ENCODE assay signal across 24 mouse cellular contexts in the genomic region with DNA sequence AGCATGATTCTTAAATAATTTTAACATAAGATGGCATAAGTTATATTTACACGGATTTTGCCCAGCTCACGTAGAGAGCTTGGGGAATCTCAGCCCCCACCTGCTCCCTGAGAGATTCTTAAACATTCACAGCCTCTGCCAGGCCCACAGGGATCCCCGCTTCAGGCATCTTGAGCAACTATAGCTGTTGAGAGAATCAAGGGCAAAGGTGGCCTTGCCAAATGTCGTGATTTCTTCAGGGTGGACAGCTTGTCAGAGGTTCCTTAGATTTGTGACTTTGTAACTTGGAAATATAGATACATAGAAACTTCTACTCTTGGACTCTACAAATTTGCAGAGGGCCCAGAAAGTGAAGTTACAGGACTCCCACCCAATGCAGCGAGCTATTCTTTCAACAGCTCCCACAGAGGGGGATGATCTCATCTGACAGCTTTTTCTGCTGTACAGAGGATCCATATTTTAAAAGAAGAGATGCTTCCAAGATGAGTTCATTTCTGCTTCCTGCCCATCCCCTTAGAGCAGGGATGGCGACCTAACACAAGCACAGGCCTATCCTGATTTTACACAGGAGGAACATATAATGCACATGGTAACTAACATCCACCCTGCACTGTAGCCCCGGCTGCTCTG. TPM values are rescaled to one million over a fixed set of nuclear protein-coding genes. Genes with fewer than 3 reads are reported as not detected.
DNase-seq lines count a peak whose midpoint lies in the region; ATAC-seq and TF ChIP-seq lines count a peak whose summit lies in the region.
"Had no signal": no experiment of that assay in that cellular context is flagged by ENCODE, and none has a peak within 500 bp of the region (broad histone marks: within the 10 kb centered on the region; RNA-seq: fewer than 3 reads in every experiment).

No protein-coding gene starts in this region.

- H3K36me3 ChIP-seq in hindbrain, embryonic 12.5 days = no peaks in the 10 kb centered on the region
- no peaks in the 10 kb centered on the region for H3K36me3 ChIP-seq in hindbrain, embryonic 13.5 days
- H3K36me3 ChIP-seq in stomach, embryonic 15.5 days = no peaks in the 10 kb centered on the region
- H3K36me3 ChIP-seq in stomach, postnatal 0 days (ENCODE audit: control insufficient read depth, insufficient read depth, low read length) = no peaks in the 10 kb centered on the region
- H3K36me3 ChIP-seq: intestine, embryonic 15.5 days; liver, embryonic 15.5 days; neural tube, embryonic 12.5 days had no signal

- TF ChIP-seq CTCF in stomach, postnatal 0 days (IDR thresholded peaks at IDR 0.05; ENCODE audit: low read depth) = no peak

- peak; percentile 54 for DNase-seq in adrenal gland, postnatal 10 days
- DNase-seq in adrenal gland, postnatal 4 days (ENCODE audit: low spot score in 2 of 2) = no peak
- no peak for DNase-seq in stomach, postnatal 0 days (ENCODE audit: low spot score)
- no peak for DNase-seq in left cerebral cortex, adult 18-20 months (ENCODE audit: low spot score in 2 of 2)
- DNase-seq: cerebellum, adult 11 months; heart, adult 18-20 months; lung, postnatal 36 days; thymus, postnatal 25 days had no signal

- H3K9ac ChIP-seq in hindbrain, embryonic 12.5 days = no peak overlapping the region
- no peak overlapping the region for H3K9ac ChIP-seq in hindbrain, embryonic 13.5 days
- H3K9ac ChIP-seq in stomach, embryonic 15.5 days = no peak overlapping the region
- H3K9ac ChIP-seq in stomach, postnatal 0 days (ENCODE audit: low read length) = no peak overlapping the region
- H3K9ac ChIP-seq: intestine, embryonic 15.5 days; liver, embryonic 15.5 days; neural tube, embryonic 12.5 days had no signal

- H3K4me2 ChIP-seq in hindbrain, embryonic 12.5 days (replicated peaks) = no peak overlapping the region
- no peak overlapping the region for H3K4me2 ChIP-seq in hindbrain, embryonic 13.5 days
- H3K4me2 ChIP-seq in stomach, embryonic 15.5 days = no peak overlapping the region
- H3K4me2 ChIP-seq in stomach, postnatal 0 days (replicated peaks; ENCODE audit: low read depth) = no peak overlapping the region
- H3K4me2 ChIP-seq: intestine, embryonic 15.5 days; liver, embryonic 15.5 days; neural tube, embryonic 12.5 days had no signal

- 0 out of 2 replicates have a peak overlapping the region, but pooled peaks have one; percentile 9 for H3K27ac ChIP-seq in hindbrain, embryonic 12.5 days
- H3K27ac ChIP-seq in hindbrain, embryonic 13.5 days = no peak overlapping the region
- H3K27ac ChIP-seq in stomach, embryonic 15.5 days = 0 out of 2 replicates have a peak overlapping the region, but pooled peaks have one; percentile 16
- H3K27ac ChIP-seq in stomach, postnatal 0 days (replicated peaks) = no peak overlapping the region
- H3K27ac ChIP-seq: intestine, embryonic 15.5 days; liver, embryonic 15.5 days; neural tube, embryonic 12.5 days had no signal

- no peak for TF ChIP-seq EP300 in stomach, postnatal 0 days (optimal IDR thresholded peaks at IDR 0.05)

- H3K9me3 ChIP-seq in hindbrain, embryonic 12.5 days (replicated peaks) = no peaks in the 10 kb centered on the region
- H3K9me3 ChIP-seq in hindbrain, embryonic 13.5 days = no peaks in the 10 kb centered on the region
- H3K9me3 ChIP-seq in stomach, embryonic 15.5 days = no peaks in the 10 kb centered on the region
- H3K9me3 ChIP-seq in stomach, postnatal 0 days (ENCODE audit: control insufficient read depth, low read length) = no peaks in the 10 kb centered on the region
- H3K9me3 ChIP-seq: intestine, embryonic 15.5 days; liver, embryonic 15.5 days; neural tube, embryonic 12.5 days had no signal

- H3K4me1 ChIP-seq in hindbrain, embryonic 12.5 days = peaks cover 29% of the 10 kb centered on the region
- peaks cover 32% of the 10 kb centered on the region for H3K4me1 ChIP-seq in hindbrain, embryonic 13.5 days (replicated peaks)
- peaks cover 14% of the 10 kb centered on the region for H3K4me1 ChIP-seq in stomach, embryonic 15.5 days
- H3K4me1 ChIP-seq in stomach, postnatal 0 days (replicated peaks; ENCODE audit: control insufficient read depth, insufficient read depth) = peaks cover 5% of the 10 kb centered on the region

- H3K27me3 ChIP-seq in hindbrain, embryonic 12.5 days = no peaks in the 10 kb centered on the region
- no peaks in the 10 kb centered on the region for H3K27me3 ChIP-seq in hindbrain, embryonic 13.5 days
- no peaks in the 10 kb centered on the region for H3K27me3 ChIP-seq in stomach, embryonic 15.5 days (replicated peaks)
- H3K27me3 ChIP-seq in stomach, postnatal 0 days (ENCODE audit: control insufficient read depth, insufficient read depth, low read length) = no peaks in the 10 kb centered on the region
- H3K27me3 ChIP-seq: intestine, embryonic 15.5 days; neural tube, embryonic 12.5 days had no signal

- H3K4me3 ChIP-seq in hindbrain, embryonic 12.5 days = no peak overlapping the region
- H3K4me3 ChIP-seq in hindbrain, embryonic 13.5 days = no peak overlapping the region
- no peak overlapping the region for H3K4me3 ChIP-seq in stomach, embryonic 15.5 days (replicated peaks)
- no peak overlapping the region for H3K4me3 ChIP-seq in stomach, postnatal 0 days (ENCODE audit: low read depth, low read length)
- H3K4me3 ChIP-seq: erythroblast, embryonic 14.5 days; intestine, embryonic 15.5 days; liver, embryonic 15.5 days; neural tube, embryonic 12.5 days had no signal

- no peak for ATAC-seq in hindbrain, embryonic 12.5 days (ENCODE audit: low FRiP score)
- no peak for ATAC-seq in hindbrain, embryonic 13.5 days (ENCODE audit: low FRiP score)
- no peak for ATAC-seq in stomach, embryonic 15.5 days (ENCODE audit: insufficient read depth, low FRiP score, low read depth)
- no peak for ATAC-seq in stomach, postnatal 0 days (ENCODE audit: low FRiP score, low TSS enrichment)
- no peak for ATAC-seq in erythroblast, adult 5-6 weeks (replicated peaks; ENCODE audit: low FRiP score, poor library complexity, severe bottlenecking)
- ATAC-seq: intestine, embryonic 15.5 days; midbrain, embryonic 16.5 days had no signal

- 79% methylated on average over 7 of the region's 7 CpGs for WGBS in hindbrain, embryonic 12.5 days
- 72% methylated on average over 7 of the region's 7 CpGs for WGBS in hindbrain, embryonic 13.5 days
- WGBS in stomach, embryonic 15.5 days = 73% methylated on average over 7 of the region's 7 CpGs
- WGBS in stomach, postnatal 0 days = 80% methylated on average over 7 of the region's 7 CpGs

RNA-seq across cellular contexts. Expression of a gene that starts 12.1 kb away (rescaled TPM):
- 1 to 10 TPM in 1 of 2 experiments, under 1 TPM in 1; 0.90 to 2.8 TPM for total RNA-seq in adrenal gland, postnatal 10 days (2021)
- 100 to 1,000 TPM in 1 of 2 experiments, 1 to 10 TPM in 1; 2.1 to 257 TPM for total RNA-seq in adrenal gland, postnatal 4 days (2021)
- 4.0 and 6.3 TPM in 2 replicates for polyA plus RNA-seq in hindbrain, embryonic 12.5 days (2016; fragmentation: Nextera tagmentation; extraction: Ambion mirVana)
- 6.9 and 8.7 TPM in 2 replicates for polyA plus RNA-seq in hindbrain, embryonic 13.5 days (2015; fragmentation: Nextera tagmentation; extraction: Ambion mirVana)
- 765 and 1,219 TPM in 2 replicates for polyA plus RNA-seq in stomach, embryonic 15.5 days (2015; fragmentation: Nextera tagmentation; extraction: Ambion mirVana)
- polyA plus RNA-seq in stomach, postnatal 0 days (2015; fragmentation: Nextera tagmentation; extraction: Ambion mirVana) = 1.7 and 2.6 TPM in 2 replicates
- total RNA-seq in erythroblast, adult 5-6 weeks (2015; ENCODE audit: low replicate concordance) = not detected in 2 replicates
- total RNA-seq in erythroblast, adult 5-6 weeks (2017; ENCODE audit: low replicate concordance) = not detected in 2 replicates
- 1 to 10 TPM; 1.9 to 2.0 TPM for total RNA-seq in left cerebral cortex, adult 18-20 months (2021)
- total RNA-seq: common myeloid progenitor, adult 5-6 weeks; heart, postnatal 25 days had no signal
- polyA plus RNA-seq: erythroblast, embryonic 14.5 days had no signal

RNA-seq across cellular contexts. Expression of a gene that starts 14.7 kb away (rescaled TPM):
- 1 to 10 TPM; 1.4 to 1.7 TPM for total RNA-seq in adrenal gland, postnatal 10 days (2021)
- total RNA-seq in adrenal gland, postnatal 4 days (2021) = 1 to 10 TPM; 2.9 to 3.2 TPM
- 1.7 and 1.9 TPM in 2 replicates for polyA plus RNA-seq in hindbrain, embryonic 12.5 days (2016; fragmentation: Nextera tagmentation; extraction: Ambion mirVana)
- 1.4 and 1.5 TPM in 2 replicates for polyA plus RNA-seq in hindbrain, embryonic 13.5 days (2015; fragmentation: Nextera tagmentation; extraction: Ambion mirVana)
- polyA plus RNA-seq in stomach, embryonic 15.5 days (2015; fragmentation: Nextera tagmentation; extraction: Ambion mirVana) = 0.83 TPM in 2 replicates
- polyA plus RNA-seq in stomach, postnatal 0 days (2015; fragmentation: Nextera tagmentation; extraction: Ambion mirVana) = 32.7 and 33.7 TPM in 2 replicates
- not detected in 2 replicates for total RNA-seq in erythroblast, adult 5-6 weeks (2015; ENCODE audit: low replicate concordance)
- not detected in 2 replicates for total RNA-seq in erythroblast, adult 5-6 weeks (2017; ENCODE audit: low replicate concordance)
- under 1 TPM; 0.19 to 0.21 TPM for total RNA-seq in left cerebral cortex, adult 18-20 months (2021)
- total RNA-seq: common myeloid progenitor, adult 5-6 weeks; heart, adult 18-20 months; heart, postnatal 25 days had no signal
- polyA plus RNA-seq: erythroblast, embryonic 14.5 days; large intestine, adult 2 months; small intestine, adult 2 months had no signal

RNA-seq across cellular contexts. Expression of a gene that starts 43.8 kb away (rescaled TPM):
- total RNA-seq in adrenal gland, postnatal 10 days (2021) = under 1 TPM; 0.24 to 0.27 TPM
- total RNA-seq in adrenal gland, postnatal 4 days (2021) = under 1 TPM; 0.45 to 0.59 TPM
- polyA plus RNA-seq in hindbrain, embryonic 12.5 days (2016; fragmentation: Nextera tagmentation; extraction: Ambion mirVana) = 0.21 and 0.34 TPM in 2 replicates
- 0.12 and 0.39 TPM in 2 replicates for polyA plus RNA-seq in hindbrain, embryonic 13.5 days (2015; fragmentation: Nextera tagmentation; extraction: Ambion mirVana)
- polyA plus RNA-seq in stomach, embryonic 15.5 days (2015; fragmentation: Nextera tagmentation; extraction: Ambion mirVana) = 0.09 TPM in 1 of 2 replicates, not detected in the other
- polyA plus RNA-seq in stomach, postnatal 0 days (2015; fragmentation: Nextera tagmentation; extraction: Ambion mirVana) = not detected in 2 replicates
- not detected in 2 replicates for total RNA-seq in erythroblast, adult 5-6 weeks (2015; ENCODE audit: low replicate concordance)
- total RNA-seq in erythroblast, adult 5-6 weeks (2017; ENCODE audit: low replicate concordance) = 1.3 TPM in 1 of 2 replicates, not detected in the other
- total RNA-seq in left cerebral cortex, adult 18-20 months (2021) = under 1 TPM; 0.52 to 0.74 TPM
- total RNA-seq: common myeloid progenitor, adult 5-6 weeks had no signal
- polyA plus RNA-seq: erythroblast, embryonic 14.5 days; intestine, embryonic 15.5 days; large intestine, adult 2 months; small intestine, adult 2 months; stomach, embryonic 16.5 days had no signal

RNA-seq across cellular contexts. Expression of a gene that starts 43.9 kb away (rescaled TPM):
- 10 to 100 TPM; 20.2 to 24.3 TPM for total RNA-seq in adrenal gland, postnatal 10 days (2021)
- total RNA-seq in adrenal gland, postnatal 4 days (2021) = 10 to 100 TPM; 36.1 to 36.9 TPM
- 37.0 and 38.9 TPM in 2 replicates for polyA plus RNA-seq in hindbrain, embryonic 12.5 days (2016; fragmentation: Nextera tagmentation; extraction: Ambion mirVana)
- 29.5 and 33.4 TPM in 2 replicates for polyA plus RNA-seq in hindbrain, embryonic 13.5 days (2015; fragmentation: Nextera tagmentation; extraction: Ambion mirVana)
- 28.5 and 33.7 TPM in 2 replicates for polyA plus RNA-seq in stomach, embryonic 15.5 days (2015; fragmentation: Nextera tagmentation; extraction: Ambion mirVana)
- 13.0 and 13.7 TPM in 2 replicates for polyA plus RNA-seq in stomach, postnatal 0 days (2015; fragmentation: Nextera tagmentation; extraction: Ambion mirVana)
- total RNA-seq in erythroblast, adult 5-6 weeks (2015; ENCODE audit: low replicate concordance) = 19.4 and 22.2 TPM in 2 replicates
- total RNA-seq in erythroblast, adult 5-6 weeks (2017; ENCODE audit: low replicate concordance) = 15.9 and 16.3 TPM in 2 replicates
- 10 to 100 TPM; 21.7 to 24.8 TPM for total RNA-seq in left cerebral cortex, adult 18-20 months (2021)

RNA-seq across cellular contexts. Expression of a gene that starts 57.3 kb away (rescaled TPM):
- total RNA-seq in adrenal gland, postnatal 10 days (2021) = not detected
- total RNA-seq in adrenal gland, postnatal 4 days (2021) = not detected
- 0.10 TPM in 1 of 2 replicates, not detected in the other for polyA plus RNA-seq in hindbrain, embryonic 12.5 days (2016; fragmentation: Nextera tagmentation; extraction: Ambion mirVana)
- polyA plus RNA-seq in hindbrain, embryonic 13.5 days (2015; fragmentation: Nextera tagmentation; extraction: Ambion mirVana) = not detected in 2 replicates
- 0.14 and 0.21 TPM in 2 replicates for polyA plus RNA-seq in stomach, embryonic 15.5 days (2015; fragmentation: Nextera tagmentation; extraction: Ambion mirVana)
- 0.16 and 0.18 TPM in 2 replicates for polyA plus RNA-seq in stomach, postnatal 0 days (2015; fragmentation: Nextera tagmentation; extraction: Ambion mirVana)
- total RNA-seq in erythroblast, adult 5-6 weeks (2015; ENCODE audit: low replicate concordance) = 1.3 TPM in 1 of 2 replicates, not detected in the other
- not detected in 2 replicates for total RNA-seq in erythroblast, adult 5-6 weeks (2017; ENCODE audit: low replicate concordance)
- total RNA-seq in left cerebral cortex, adult 18-20 months (2021) = not detected
- total RNA-seq: adrenal gland, postnatal 36 days; common myeloid progenitor, adult 5-6 weeks; heart, adult 18-20 months; heart, postnatal 25 days; left cerebral cortex, adult 8-10 months had no signal
- polyA plus RNA-seq: erythroblast, embryonic 14.5 days; large intestine, adult 2 months; midbrain, embryonic 16.5 days; neural tube, embryonic 12.5 days; small intestine, adult 2 months had no signal

Comparison
In these comparisons a context has a peak if more than half of its experiments do, and no peak if none do; other contexts are left out.
1. H3K27ac ChIP-seq: peak in hindbrain, embryonic 12.5 days (single experiment) and stomach, embryonic 15.5 days (single experiment); none in hindbrain, embryonic 13.5 days (single experiment) and stomach, postnatal 0 days (single experiment).